Mouse (Mus musculus) retina, embryonic 14.5 days (tissue): ENCODE measurements at regions not wholly inside any gene's neighbourhood (a gene's known extent, or its start where the extent isn't known, plus 50 kb on each side); places are given as distances from the start of the nearest gene placed in this dataset.

Source experiments
- DNase-seq: peaks from one replicate; pipeline ENCODE4 v3.0.0-alpha.2; 2015; ENCODE audit warnings: low spot score

- DNase-seq, result peak; percentile 79
Measured at GRCm38 (mm10) chr8:62284378-62285110, 161.6 kb upstream of the Anxa10 start.

DNA sequence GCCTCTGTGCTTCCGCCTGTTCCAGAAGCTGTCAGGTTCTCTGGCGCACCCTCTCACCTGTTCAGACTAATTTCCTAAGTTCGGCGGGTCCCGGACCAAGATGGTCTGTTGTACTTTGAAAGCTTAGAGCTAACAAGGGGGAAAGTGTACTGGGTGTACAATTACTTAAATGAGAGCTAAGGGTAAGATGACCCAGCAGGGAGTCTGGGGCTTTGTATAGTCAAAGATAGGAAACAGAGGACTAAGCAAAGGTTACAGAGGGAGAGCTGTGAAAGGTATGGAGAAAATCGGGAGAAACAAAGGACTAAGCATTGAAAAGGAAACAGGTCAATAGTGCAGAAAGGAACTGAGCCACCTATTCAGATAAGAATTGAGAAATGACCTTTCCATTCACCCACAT, 127.6 kb upstream of the Anxa10 start:
- DNase-seq, result no peak
